Mouse (Mus musculus): ENCODE measurements around the gene Sh3gl2. TPM values are rescaled to one million over a fixed set of nuclear protein-coding genes. Genes with fewer than 3 reads are reported as not detected.
A peak's percentile ranks its signal among the peaks of the same experiment; 100 is the strongest.

Gene Sh3gl2
- total RNA-seq, 4 experiments from 2014 or later, result 244 to 263 (median 250) TPM

GRCm38 (mm10) chr4:85404424-85405194, 199.7 kb downstream of the Sh3gl2 start:
- DNase-seq (ENCODE audit: low spot score in 2 of 2), result no peak

- no peak for DNase-seq (ENCODE audit: low spot score in 2 of 2)
Observed at GRCm38 (mm10) chr4:85405276-85405675, 200.3 kb downstream of the Sh3gl2 start.

GRCm38 (mm10) chr4:85416466-85416865, 211.5 kb downstream of the Sh3gl2 start:
- DNase-seq (ENCODE audit: low spot score in 2 of 2), result no peak

GRCm38 (mm10) chr4:85420429-85420828, 215.5 kb downstream of the Sh3gl2 start:
- DNase-seq (ENCODE audit: low spot score in 2 of 2), result no peak

GRCm38 (mm10) chr4:85426211-85426610, 221.3 kb downstream of the Sh3gl2 start:
- no peak for DNase-seq (ENCODE audit: low spot score in 2 of 2)

GRCm38 (mm10) chr4:85432786-85433185, 227.9 kb downstream of the Sh3gl2 start:
- DNase-seq (ENCODE audit: low spot score in 2 of 2), result no peak

- DNase-seq (ENCODE audit: low spot score in 2 of 2), result no peak
Observed at GRCm38 (mm10) chr4:85434734-85435133, 229.8 kb downstream of the Sh3gl2 start.

- no peak for DNase-seq (ENCODE audit: low spot score in 2 of 2)
Observed at GRCm38 (mm10) chr4:85438813-85439212, 233.9 kb downstream of the Sh3gl2 start.

- DNase-seq (ENCODE audit: low spot score in 2 of 2), result no peak
Observed at GRCm38 (mm10) chr4:85483586-85483985, 278.7 kb downstream of the Sh3gl2 start.

- peak; percentile 2 to 47 for DNase-seq (ENCODE audit: low spot score in 2 of 2)
Observed at GRCm38 (mm10) chr4:85486316-85486946, 281.5 kb downstream of the Sh3gl2 start.

GRCm38 (mm10) chr4:85505718-85506117, 300.8 kb downstream of the Sh3gl2 start:
- DNase-seq (ENCODE audit: low spot score in 2 of 2), result no peak

GRCm38 (mm10) chr4:85506976-85507375, 302.1 kb downstream of the Sh3gl2 start:
- DNase-seq (ENCODE audit: low spot score in 2 of 2), result no peak

GRCm38 (mm10) chr4:85507491-85507890, 302.6 kb downstream of the Sh3gl2 start:
- DNase-seq (ENCODE audit: low spot score in 2 of 2), result no peak

GRCm38 (mm10) chr4:85513288-85513687, 308.4 kb downstream of the Sh3gl2 start:
- DNase-seq (ENCODE audit: low spot score in 2 of 2), result no peak

GRCm38 (mm10) chr4:85513792-85514191, 308.9 kb downstream of the Sh3gl2 start, which contains the start of gene Adamtsl1:
Gene Adamtsl1 (plus strand): TSS chr4:85514172.
- DNase-seq (ENCODE audit: low spot score in 2 of 2), result no peak

- DNase-seq (ENCODE audit: low spot score in 2 of 2), result peak in 1 of 2 experiments; percentile 6
Observed at GRCm38 (mm10) chr4:85514205-85514681, 309.3 kb downstream of the Sh3gl2 start.

- no peak for DNase-seq (ENCODE audit: low spot score in 2 of 2)
Observed at GRCm38 (mm10) chr4:85526966-85527566, 322.1 kb downstream of the Sh3gl2 start.

GRCm38 (mm10) chr4:85529852-85530251, 324.9 kb downstream of the Sh3gl2 start:
- DNase-seq (ENCODE audit: low spot score in 2 of 2), result no peak

- no peak for DNase-seq (ENCODE audit: low spot score in 2 of 2)
Observed at GRCm38 (mm10) chr4:85539677-85540076, 334.8 kb downstream of the Sh3gl2 start.

GRCm38 (mm10) chr4:85543221-85543620, 338.3 kb downstream of the Sh3gl2 start:
- no peak for DNase-seq (ENCODE audit: low spot score in 2 of 2)

- no peak for DNase-seq (ENCODE audit: low spot score in 2 of 2)
Observed at GRCm38 (mm10) chr4:85554696-85555095, 349.8 kb downstream of the Sh3gl2 start.

- DNase-seq (ENCODE audit: low spot score in 2 of 2), result no peak
Observed at GRCm38 (mm10) chr4:85559753-85560152, 354.8 kb downstream of the Sh3gl2 start.
